Mouse (Mus musculus): ENCODE data around the gene Gm10203.
A peak's percentile ranks its signal among the peaks of the same experiment; 100 is the strongest.
"Not testable (repeated sequence)": the region's sequence is repeated elsewhere in the genome, so short reads cannot be mapped to it uniquely, and the experiment has no call there.

The Gm10203 gene

GRCm38 (mm10) chr6:149129870-149130269, at the start of gene Gm10203:
Gene Gm10203 (plus strand): TSS chr6:149130170.
- not testable (repeated sequence) for DNase-seq (ENCODE audit: low read depth, low spot score)

- DNase-seq (ENCODE audit: low read depth, low spot score) = no peak
Measured at GRCm38 (mm10) chr6:149092406-149092805, 37.6 kb upstream of the Gm10203 start.

- no peak for DNase-seq (ENCODE audit: low read depth, low spot score)
Measured at GRCm38 (mm10) chr6:149093465-149093864, 36.5 kb upstream of the Gm10203 start.

GRCm38 (mm10) chr6:149094555-149094954, 35.4 kb upstream of the Gm10203 start:
- no peak for DNase-seq (ENCODE audit: low read depth, low spot score)

GRCm38 (mm10) chr6:149095389-149095788, 34.6 kb upstream of the Gm10203 start:
- DNase-seq (ENCODE audit: low read depth, low spot score) = no peak

GRCm38 (mm10) chr6:149096233-149096632, 33.7 kb upstream of the Gm10203 start:
- no peak for DNase-seq (ENCODE audit: low read depth, low spot score)

- DNase-seq (ENCODE audit: low read depth, low spot score) = no peak
Measured at GRCm38 (mm10) chr6:149097276-149097675, 32.7 kb upstream of the Gm10203 start.

- no peak for DNase-seq (ENCODE audit: low read depth, low spot score)
Measured at GRCm38 (mm10) chr6:149098993-149099392, 31.0 kb upstream of the Gm10203 start.

- DNase-seq (ENCODE audit: low read depth, low spot score) = peak; percentile 34
Measured at GRCm38 (mm10) chr6:149100174-149101075, 29.5 kb upstream of the Gm10203 start.

- DNase-seq (ENCODE audit: low read depth, low spot score) = peak; percentile 77
Measured at GRCm38 (mm10) chr6:149101076-149101942, 28.7 kb upstream of the Gm10203 start, which contains the start of gene Dennd5b. Gene Dennd5b (minus strand): TSS chr6:149101680.

- no peak for DNase-seq (ENCODE audit: low read depth, low spot score)
Measured at GRCm38 (mm10) chr6:149101943-149102243, 28.1 kb upstream of the Gm10203 start.

- DNase-seq (ENCODE audit: low read depth, low spot score) = no peak
Measured at GRCm38 (mm10) chr6:149103451-149103850, 26.5 kb upstream of the Gm10203 start.

GRCm38 (mm10) chr6:149107615-149108014, 22.4 kb upstream of the Gm10203 start:
- no peak for DNase-seq (ENCODE audit: low read depth, low spot score)

- no peak for DNase-seq (ENCODE audit: low read depth, low spot score)
Measured at GRCm38 (mm10) chr6:149108909-149109308, 21.1 kb upstream of the Gm10203 start.

- DNase-seq (ENCODE audit: low read depth, low spot score) = no peak
Measured at GRCm38 (mm10) chr6:149116992-149117391, 13.0 kb upstream of the Gm10203 start.

GRCm38 (mm10) chr6:149118935-149119334, 11.0 kb upstream of the Gm10203 start:
- no peak for DNase-seq (ENCODE audit: low read depth, low spot score)

GRCm38 (mm10) chr6:149119853-149120252, 10.1 kb upstream of the Gm10203 start:
- DNase-seq (ENCODE audit: low read depth, low spot score) = no peak

GRCm38 (mm10) chr6:149123042-149123441, 6.9 kb upstream of the Gm10203 start:
- no peak for DNase-seq (ENCODE audit: low read depth, low spot score)

- no peak for DNase-seq (ENCODE audit: low read depth, low spot score)
Measured at GRCm38 (mm10) chr6:149126675-149127074, 3.3 kb upstream of the Gm10203 start.

GRCm38 (mm10) chr6:149131111-149131510, 1.1 kb downstream of the Gm10203 start:
- no peak for DNase-seq (ENCODE audit: low read depth, low spot score)

- no peak for DNase-seq (ENCODE audit: low read depth, low spot score)
Measured at GRCm38 (mm10) chr6:149132311-149133077, 2.5 kb downstream of the Gm10203 start.

Measured in brain, embryonic 18.5 days (tissue).